Mouse (Mus musculus) kidney, adult 2 months (tissue): ENCODE results near the gene Adap2. TPM values are rescaled to one million over a fixed set of nuclear protein-coding genes. Genes with fewer than 3 reads are reported as not detected.
"Not testable (repeated sequence)": the region's sequence is repeated elsewhere in the genome, so short reads cannot be mapped to it uniquely, and the experiment has no call there.

ENCODE experiments used
- DNase-seq: peaks from one replicate; pipeline ENCODE4 v3.0.0; 2021
- H3K27ac ChIP-seq: fragments of 200-500 bp; 2 replicates; pipeline ENCODE4 v1.5.1; 2012; ENCODE audit warnings: low read depth, low read length, control low read depth, inconsistent platforms; ENCODE audit not compliant: insufficient read depth
- H3K27me3 ChIP-seq: fragments of 200-500 bp; replicated peaks from 2 replicates; pipeline ENCODE4 v1.6.1; 2012; ENCODE audit warnings: mild to moderate bottlenecking, moderate library complexity, low read length, inconsistent platforms; ENCODE audit not compliant: control insufficient read depth, insufficient read depth
- H3K36me3 ChIP-seq: fragments of 200-500 bp; 2 replicates; pipeline ENCODE4 v1.6.1; 2012; ENCODE audit warnings: mild to moderate bottlenecking, moderate library complexity, low read length, inconsistent platforms; ENCODE audit not compliant: control insufficient read depth, insufficient read depth
- H3K4me1 ChIP-seq: fragments of 200-500 bp; 2 replicates; pipeline ENCODE4 v1.6.1; 2011; ENCODE audit warnings: low read length; ENCODE audit not compliant: control insufficient read depth, insufficient read depth
- H3K4me3 ChIP-seq: fragments of 200-500 bp; 2 replicates; pipeline ENCODE4 v1.5.1; 2011; ENCODE audit warnings: mild to moderate bottlenecking, low read depth, low read length, control low read depth; ENCODE audit not compliant: insufficient read depth
- CTCF ChIP-seq: fragments of 200-500 bp; conservative IDR thresholded peaks from 2 replicates; pipeline ENCODE4 v1.5.1; 2011; ENCODE audit warnings: low read depth, mild to moderate bottlenecking, control low read depth, low read length, moderate library complexity, mixed read lengths; ENCODE audit not compliant: insufficient read depth, insufficient read length
- POLR2A ChIP-seq: fragments of 200-500 bp; IDR thresholded peaks from one replicate; pipeline ENCODE4 v1.6.1; 2011; ENCODE audit warnings: low read depth, low read length, control low read depth
- WGBS: fragments of 180-500 bp; shearing (Covaris S2); methylation state at CpG from one replicate; pipeline ENCODE4 v1.1.7; 2018; 5-methylcytosine and 5-hydroxymethylcytosine counted together
- polyA plus RNA-seq: library from polyadenylated mRNA; depleted of rRNA; stranded (reverse); fragments of >200 nt; gene quantifications from 2 replicates; pipeline ENCODE4 v1.2.3, GENCODE M21; 2012

The Adap2 gene
- polyA plus RNA-seq, 1 experiment = 26.8 TPM

DNA sequence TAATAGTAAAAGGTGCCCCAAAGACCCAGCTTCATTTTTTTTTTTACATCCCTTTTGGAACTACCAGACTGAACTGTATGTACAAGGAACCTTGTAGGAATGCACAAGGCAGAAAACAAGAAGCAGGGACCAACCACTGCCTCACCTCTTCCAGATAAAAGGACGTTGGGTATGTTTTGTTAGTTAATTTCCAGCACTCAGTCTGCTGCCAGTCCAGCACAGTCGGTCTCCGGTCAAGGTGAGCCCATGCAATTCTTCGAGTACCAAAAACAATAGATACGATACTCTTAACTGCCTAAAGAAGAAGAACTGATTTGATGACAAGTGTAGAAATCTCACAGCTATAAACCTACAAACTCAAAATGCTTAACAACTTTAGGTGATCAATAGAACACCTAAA, 16.1 kb upstream of the Adap2 start:
- TF ChIP-seq CTCF = no peak
- no peak for TF ChIP-seq POLR2A
- no peaks in the 10 kb centered on the region for H3K36me3 ChIP-seq
- no peak for DNase-seq
- no peak overlapping the region for H3K27ac ChIP-seq
- no peaks in the 10 kb centered on the region for H3K27me3 ChIP-seq
- H3K4me3 ChIP-seq = no peak overlapping the region
- 92% methylated on average over 5 of the region's 5 CpGs for WGBS
- peaks cover 2% of the 10 kb centered on the region for H3K4me1 ChIP-seq

DNA sequence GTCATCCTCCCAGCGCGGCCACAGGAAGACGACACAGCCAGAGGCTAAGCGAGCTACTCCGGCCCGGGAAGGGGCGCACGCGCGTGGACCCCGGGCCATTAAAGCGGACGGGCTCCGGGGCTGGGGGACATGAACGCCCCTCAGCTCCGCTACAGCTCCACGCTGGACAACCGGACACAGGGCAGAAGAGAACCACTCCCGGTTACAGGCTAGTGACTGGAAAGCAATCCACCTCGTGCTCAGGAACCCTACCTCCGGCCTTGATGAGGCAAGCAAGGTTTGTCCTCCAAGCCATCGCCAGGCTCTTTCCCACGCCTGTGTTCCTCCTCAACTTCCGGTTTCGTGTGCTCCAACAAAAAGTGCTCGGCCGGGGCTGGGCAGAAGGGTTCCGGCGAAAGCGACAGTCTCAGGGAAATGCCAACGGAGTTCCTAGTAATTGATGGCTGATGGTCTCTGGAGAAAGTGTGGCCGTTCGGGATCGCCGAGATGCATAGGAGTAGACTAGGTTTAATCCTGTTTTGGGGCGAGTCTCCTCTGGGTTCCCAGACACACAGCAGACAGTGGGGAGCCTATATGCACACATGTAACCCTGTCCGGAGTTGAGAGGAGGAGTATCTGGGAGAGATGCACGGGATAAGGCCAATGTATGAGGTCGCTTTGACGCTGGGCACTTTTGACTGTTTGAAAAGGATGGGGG, 11.9 kb upstream of the Adap2 start, which contains the start of gene Tefm:
Gene Tefm (minus strand): TSS at position 351 of the 697 bp plus-strand sequence.
- H3K36me3 ChIP-seq = no peaks in the 10 kb centered on the region
- H3K4me3 ChIP-seq = peak within 1 kb of the TSS; percentile 96
- peak; percentile 91 for DNase-seq
- peak within 1 kb of the TSS; percentile 84 for H3K27ac ChIP-seq
- H3K27me3 ChIP-seq = no peaks in the 10 kb centered on the region
- WGBS = under 1% methylated on average over 40 of the region's 40 CpGs
- TF ChIP-seq CTCF (no peak), POLR2A (peak; percentile 68)
- peaks cover 14% of the 10 kb centered on the region for H3K4me1 ChIP-seq

DNA sequence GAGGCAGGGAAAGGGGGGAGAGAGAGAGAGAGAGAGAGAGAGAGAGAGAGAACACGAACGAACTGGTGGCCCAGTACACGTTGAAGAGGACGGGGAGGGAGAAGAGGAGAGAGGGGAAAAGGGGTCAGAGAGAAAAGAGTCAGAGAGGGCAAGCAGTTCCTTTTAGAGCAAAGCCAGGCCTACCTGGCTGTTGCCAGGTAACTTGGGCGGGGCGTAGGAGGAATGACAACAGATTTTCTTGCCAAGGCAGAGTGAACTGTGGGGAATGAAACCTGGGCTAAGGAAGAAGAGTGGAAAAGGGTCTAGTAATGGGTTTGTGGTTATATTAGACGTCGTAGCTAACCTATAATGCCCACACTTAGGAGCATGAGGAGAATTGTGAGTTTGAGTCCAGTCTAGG, 11.0 kb upstream of the Adap2 start:
- DNase-seq = no peak
- TF ChIP-seq POLR2A (no peak), CTCF (no peak)
- H3K4me3 ChIP-seq = peak overlapping the region; percentile 26
- peak overlapping the region; percentile 74; the same call in 1 of the 2 replicates for H3K27ac ChIP-seq
- no peaks in the 10 kb centered on the region for H3K27me3 ChIP-seq
- 46% methylated on average over 8 of the region's 8 CpGs for WGBS
- no peaks in the 10 kb centered on the region for H3K36me3 ChIP-seq
- peaks cover 14% of the 10 kb centered on the region for H3K4me1 ChIP-seq

DNA sequence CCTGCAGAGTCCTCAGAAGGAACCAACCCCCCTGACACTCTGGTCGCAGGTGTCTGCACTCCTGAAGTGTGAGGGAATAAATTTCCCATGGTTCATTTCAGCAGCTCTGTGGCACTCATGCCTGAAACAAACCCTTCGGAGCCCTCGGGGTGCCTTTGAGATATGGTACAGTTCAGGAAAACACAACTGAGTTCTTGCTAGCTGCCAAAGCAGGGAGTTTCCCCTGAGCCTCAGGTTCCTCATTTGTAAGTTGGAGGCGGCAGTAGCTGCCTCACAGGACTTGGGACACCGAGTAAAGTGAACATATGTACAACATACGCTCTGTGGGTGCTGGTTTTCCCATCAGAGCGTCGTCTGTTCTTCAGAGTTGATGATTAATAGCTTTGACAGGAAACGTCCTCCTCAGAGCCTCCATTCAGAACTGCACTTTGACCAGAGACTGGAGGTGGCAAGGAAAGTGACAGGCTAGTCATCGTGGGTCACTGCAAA, 8.1 kb upstream of the Adap2 start:
- Histone ChIP-seq H3K27ac (peak overlapping the region; percentile 85), H3K36me3 (no peaks in the 10 kb centered on the region), H3K27me3 (no peaks in the 10 kb centered on the region), H3K4me3 (no peak overlapping the region), H3K4me1 (peaks cover 14% of the 10 kb centered on the region)
- TF ChIP-seq POLR2A = no peak
- peak; percentile 86 for DNase-seq
- WGBS = 8% methylated on average over 10 of the region's 10 CpGs

DNA sequence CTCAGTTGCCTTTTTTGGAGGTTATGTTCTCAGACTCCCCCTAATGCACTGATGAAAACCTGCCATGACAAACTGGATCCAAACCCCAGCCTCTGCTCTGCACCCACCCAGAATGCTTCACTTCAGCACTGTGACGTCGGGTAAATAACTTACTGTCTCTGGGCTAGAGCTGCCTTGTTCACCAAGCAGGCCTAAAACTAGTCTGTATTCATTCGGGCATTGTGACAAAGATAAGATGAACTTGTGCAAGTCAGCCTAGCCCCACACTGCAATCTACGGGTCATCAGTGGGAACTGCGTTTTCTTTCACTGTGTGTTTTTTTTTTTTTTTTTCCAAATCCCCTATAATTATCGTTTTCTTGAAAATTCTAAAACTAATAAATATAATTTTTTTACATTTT, 6.2 kb upstream of the Adap2 start:
- H3K4me1 ChIP-seq = peaks cover 12% of the 10 kb centered on the region
- no peaks in the 10 kb centered on the region for H3K27me3 ChIP-seq
- TF ChIP-seq CTCF (no peak), POLR2A (no peak)
- H3K27ac ChIP-seq = peak overlapping the region; percentile 77
- 68% methylated on average over 6 of the region's 6 CpGs for WGBS
- no peak overlapping the region for H3K4me3 ChIP-seq
- H3K36me3 ChIP-seq = no peaks in the 10 kb centered on the region
- peak; percentile 41 for DNase-seq

DNA sequence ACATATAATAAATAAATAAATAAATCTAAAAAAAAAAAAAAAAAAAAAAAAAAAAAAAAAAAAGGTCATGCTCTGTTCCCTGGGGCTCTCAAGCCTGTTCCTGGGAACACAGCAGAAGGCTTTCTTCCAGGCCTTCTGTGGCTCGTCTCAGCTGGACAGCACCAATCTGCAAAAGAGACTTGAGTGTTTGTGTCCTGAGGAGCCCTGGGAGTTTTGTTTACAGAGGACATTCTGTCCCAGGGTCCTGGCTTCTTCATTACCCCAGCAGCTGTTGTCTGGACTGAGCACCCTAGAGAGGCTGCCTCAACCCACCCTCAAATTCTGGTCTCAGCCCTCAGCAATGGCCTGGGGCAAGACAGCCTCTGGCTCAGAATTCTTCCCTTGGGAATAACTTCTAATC, 5.6 kb upstream of the Adap2 start:
- DNase-seq = peak; percentile 75
- WGBS = 32% methylated on average over 1 of the region's 1 CpGs
- H3K4me1 ChIP-seq = peaks cover 9% of the 10 kb centered on the region
- H3K27me3 ChIP-seq = no peaks in the 10 kb centered on the region
- no peak overlapping the region for H3K4me3 ChIP-seq
- no peak overlapping the region for H3K27ac ChIP-seq
- no peaks in the 10 kb centered on the region for H3K36me3 ChIP-seq
- TF ChIP-seq POLR2A = no peak
- TF ChIP-seq CTCF = no peak

DNA sequence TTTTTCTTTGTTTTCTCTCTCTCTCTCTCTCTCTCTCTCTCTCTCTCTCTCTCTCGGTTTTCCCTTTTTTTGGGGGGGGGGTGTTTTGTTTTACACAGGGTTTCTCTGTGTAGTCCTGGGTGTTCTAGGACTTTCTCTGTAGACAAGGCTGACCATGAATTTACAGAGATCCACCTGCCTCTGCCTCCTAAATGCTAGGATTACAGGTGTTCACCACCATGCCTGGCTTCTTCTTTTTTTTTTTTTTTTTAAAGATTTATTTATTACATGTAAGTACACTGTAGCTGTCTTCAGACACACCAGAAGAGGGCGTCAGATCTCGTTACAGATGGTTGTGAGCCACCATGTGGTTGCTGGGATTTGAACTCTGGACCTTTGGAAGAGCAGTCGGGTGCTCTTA, 4.9 kb upstream of the Adap2 start:
- not testable (repeated sequence) for H3K4me3 ChIP-seq, H3K27me3 ChIP-seq, DNase-seq, H3K36me3 ChIP-seq, H3K27ac ChIP-seq
- H3K4me1 ChIP-seq = peaks cover 13% of the 10 kb centered on the region
- 65% methylated on average over 4 of the region's 4 CpGs for WGBS
